Mouse (Mus musculus): ENCODE data around the gene Nrg4.

- TF ChIP-seq CTCF (IDR thresholded peaks at IDR 0.05; ENCODE audit: borderline replicate concordance, insufficient read depth, low read depth, low read length) (no peak), POLR2A (IDR thresholded peaks at IDR 0.05; ENCODE audit: borderline replicate concordance, insufficient read depth, low read length) (no peak)
Measured at GRCm38 (mm10) chr9:55328151-55328918, 1.7 kb upstream of the Nrg4 start.
